Mouse (Mus musculus) c-Kit-positive CD71-positive TER-119-positive erythroid progenitor cells, embryonic 14.5 days (primary cell): ENCODE results near the gene Plpp3.
"Not testable (repeated sequence)": the region's sequence is repeated elsewhere in the genome, so short reads cannot be mapped to it uniquely, and the experiment has no call there.

Source experiments
- DNase-seq: peaks from one replicate; pipeline ENCODE4 v3.0.0-alpha.2; 2013; ENCODE audit warnings: low spot score

The Plpp3 gene

DNA sequence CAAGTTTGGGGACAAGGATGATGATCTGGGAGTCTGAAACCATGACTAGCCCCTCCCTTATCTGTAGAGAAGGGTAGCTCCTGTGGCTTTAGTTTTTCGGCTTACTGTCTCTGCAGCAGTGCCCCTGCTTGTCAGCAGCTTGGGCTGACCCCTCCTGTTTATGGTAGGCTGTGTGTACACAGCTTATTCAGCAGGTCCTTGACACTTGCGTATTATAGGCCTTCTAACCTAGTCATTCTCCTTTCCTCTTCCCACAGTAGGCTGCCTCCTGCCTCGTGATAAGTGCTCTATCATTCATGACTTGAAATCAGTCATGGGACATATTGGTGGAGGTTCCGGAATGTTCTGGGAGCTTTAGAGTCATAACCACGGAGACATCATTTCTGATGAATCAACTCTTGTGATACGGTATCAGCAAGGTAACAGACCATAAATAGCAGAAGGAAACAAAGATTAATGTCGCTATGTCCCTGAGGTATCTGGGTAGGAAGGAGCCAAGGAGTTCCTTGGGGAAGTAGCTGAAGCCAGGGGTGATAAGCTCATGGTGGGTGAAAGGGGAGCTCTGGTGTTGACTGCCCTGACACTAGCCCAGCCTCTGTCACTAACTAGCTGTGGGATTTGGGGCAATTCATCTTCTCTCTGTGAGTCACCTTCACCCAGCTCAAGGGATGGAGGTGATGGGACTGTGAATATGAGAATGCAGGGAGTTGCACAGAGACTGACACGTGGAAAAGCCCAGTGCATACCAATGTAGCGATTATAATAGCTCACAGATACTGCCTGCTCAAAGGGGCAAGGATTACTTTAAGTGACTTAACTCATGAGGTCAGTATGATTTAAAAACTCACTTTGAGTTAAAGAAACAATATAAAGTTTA, 104.0 kb downstream of the Plpp3 start:
- no peak for DNase-seq

DNA sequence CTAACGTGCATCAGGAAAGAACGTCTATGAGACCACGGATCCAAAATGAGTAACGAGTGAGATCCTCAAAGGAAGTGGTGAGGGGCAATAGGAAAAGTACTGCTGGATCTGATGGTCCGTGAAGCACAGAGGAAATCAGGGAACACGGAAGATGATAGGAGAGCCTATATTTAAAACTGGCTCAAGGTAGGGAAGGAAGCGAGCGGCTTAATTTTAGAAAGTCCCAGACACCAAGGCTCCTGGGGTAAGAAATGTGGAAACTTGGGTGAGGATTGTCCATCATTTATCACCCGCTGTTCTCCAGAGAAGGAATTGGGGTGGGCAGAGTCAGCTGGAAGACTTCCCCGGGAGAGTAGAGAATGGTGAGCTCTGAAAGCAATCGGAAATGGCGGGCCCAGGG, 105.2 kb downstream of the Plpp3 start:
- no peak for DNase-seq

GRCm38 (mm10) chr4:105263600-105263999, 106.5 kb downstream of the Plpp3 start:
- no peak for DNase-seq

GRCm38 (mm10) chr4:105265041-105265440, 107.9 kb downstream of the Plpp3 start:
- DNase-seq = no peak

DNA sequence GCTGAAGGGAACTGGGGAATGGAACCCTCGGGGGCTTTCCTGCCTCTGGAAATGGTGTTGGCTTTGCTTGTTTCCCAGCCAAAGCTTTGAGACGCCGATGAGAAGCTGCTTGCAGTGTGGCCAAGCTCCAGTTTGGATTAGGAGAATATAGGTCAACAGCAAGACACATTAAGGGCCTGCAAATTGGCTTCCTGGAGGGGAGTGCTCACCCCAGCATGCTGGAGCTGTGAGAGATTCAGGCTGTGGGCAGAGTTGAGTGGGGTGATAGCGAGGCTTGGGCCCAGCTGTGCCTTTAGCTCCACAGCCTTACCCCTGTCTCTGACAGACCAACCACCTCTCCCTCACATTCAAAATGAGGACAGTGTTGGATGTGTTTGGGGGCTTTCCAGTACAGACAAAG, 108.5 kb downstream of the Plpp3 start:
- no peak for DNase-seq

GRCm38 (mm10) chr4:105268202-105268730, 111.1 kb downstream of the Plpp3 start:
- no peak for DNase-seq

- DNase-seq = not testable (repeated sequence)
These were observed 112.3 kb downstream of the Plpp3 start for GRCm38 (mm10) chr4:105269398-105269797.

- no peak for DNase-seq
These were observed 114.0 kb downstream of the Plpp3 start for GRCm38 (mm10) chr4:105271166-105271565.

- no peak for DNase-seq
These were observed 115.9 kb downstream of the Plpp3 start for GRCm38 (mm10) chr4:105273034-105273433.

DNA sequence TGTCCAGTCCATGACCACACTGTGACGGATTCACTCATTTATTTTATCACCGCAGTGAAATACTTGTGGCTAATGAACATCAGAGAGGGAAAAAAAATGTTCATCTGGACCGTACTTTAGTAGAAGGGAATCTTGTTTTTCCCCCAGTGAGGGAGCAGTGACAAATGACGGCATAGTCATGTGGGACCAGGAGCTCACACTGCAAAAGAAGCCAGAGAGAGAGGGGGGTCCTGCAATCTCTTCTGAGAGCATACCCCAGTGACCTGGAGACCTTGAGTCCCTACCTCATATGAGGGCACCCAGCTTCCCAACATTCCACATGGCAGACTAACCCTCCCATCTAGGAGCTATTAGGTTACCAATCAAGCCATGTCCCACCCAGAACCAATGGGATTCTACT, 116.3 kb downstream of the Plpp3 start:
- no peak for DNase-seq

GRCm38 (mm10) chr4:105275616-105276015, 118.5 kb downstream of the Plpp3 start:
- DNase-seq = no peak

DNA sequence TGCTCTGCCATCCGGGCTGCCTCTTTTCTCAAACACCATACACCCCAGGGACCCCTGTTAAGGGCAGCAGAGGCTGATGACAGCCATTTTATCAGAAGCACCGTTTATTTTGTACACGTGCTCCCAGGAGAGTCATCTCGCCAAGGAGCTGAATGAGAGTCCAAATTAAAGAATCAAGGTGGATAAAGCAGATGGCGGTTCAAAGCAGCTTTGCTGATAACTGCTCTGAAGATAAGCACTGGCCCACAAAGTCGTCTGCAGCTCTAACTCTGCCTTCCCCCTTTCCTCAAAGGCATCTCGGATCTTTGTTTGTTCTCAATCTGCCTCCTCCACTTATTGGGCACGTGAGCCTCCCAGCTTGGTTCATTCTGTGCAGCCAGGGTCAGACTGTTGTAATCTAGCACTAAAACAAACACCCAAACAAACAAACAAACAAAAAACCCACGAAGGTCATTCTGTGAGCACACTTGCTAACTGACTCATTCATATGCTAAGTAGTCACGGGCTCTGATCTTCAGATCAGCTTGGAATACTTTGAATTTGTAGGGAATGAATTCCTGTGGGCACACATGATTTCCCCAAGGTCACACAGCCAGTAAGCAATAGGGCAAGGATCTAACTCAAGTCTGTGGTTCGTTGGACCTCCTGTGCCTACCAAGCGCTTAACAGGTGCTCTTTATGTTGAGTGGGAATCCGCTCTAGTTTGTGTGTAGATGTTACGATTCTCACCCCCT, 119.1 kb downstream of the Plpp3 start:
- DNase-seq = no peak

- DNase-seq = no peak
These were observed 121.0 kb downstream of the Plpp3 start for GRCm38 (mm10) chr4:105278161-105278560.

DNA sequence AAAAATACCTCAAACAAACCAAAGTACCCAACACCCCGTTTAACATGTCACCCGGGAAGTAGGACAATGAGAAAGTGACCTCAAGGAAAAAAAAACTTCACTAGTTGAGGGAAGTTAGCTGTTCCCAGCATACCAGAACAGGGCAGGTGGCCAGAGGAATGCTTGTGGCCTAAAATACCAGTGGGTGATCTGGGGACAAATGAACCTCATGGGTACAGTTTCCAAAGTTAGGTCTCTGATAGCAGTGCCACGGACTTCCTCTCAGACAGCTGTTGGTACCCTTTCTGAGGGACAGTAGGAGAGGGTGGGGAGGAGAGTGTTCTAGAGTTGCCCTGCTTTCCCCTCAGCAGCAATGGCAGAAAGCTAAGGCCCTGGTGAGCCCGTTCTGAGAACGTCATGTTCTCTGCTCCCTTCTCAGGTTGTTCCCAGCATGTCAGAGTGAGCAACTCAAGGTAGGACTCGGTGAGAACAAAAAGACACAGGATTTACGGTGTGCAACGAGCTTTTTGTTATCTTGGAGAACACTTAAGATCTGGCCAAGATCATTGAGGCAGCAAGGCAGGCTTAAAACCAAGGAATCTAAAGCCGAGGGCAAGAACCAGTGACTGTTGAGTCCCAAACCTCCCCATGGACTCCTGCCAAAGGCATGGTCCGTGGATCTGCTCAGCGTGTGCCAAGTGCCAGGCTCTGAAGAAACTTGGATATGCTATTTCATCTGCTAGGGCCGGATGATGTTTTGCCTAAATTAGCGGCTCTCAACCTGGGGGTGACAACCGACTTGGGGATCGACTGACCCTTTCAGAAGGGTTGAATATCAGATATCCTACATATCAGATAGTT, 121.6 kb downstream of the Plpp3 start:
- DNase-seq = no peak

DNA sequence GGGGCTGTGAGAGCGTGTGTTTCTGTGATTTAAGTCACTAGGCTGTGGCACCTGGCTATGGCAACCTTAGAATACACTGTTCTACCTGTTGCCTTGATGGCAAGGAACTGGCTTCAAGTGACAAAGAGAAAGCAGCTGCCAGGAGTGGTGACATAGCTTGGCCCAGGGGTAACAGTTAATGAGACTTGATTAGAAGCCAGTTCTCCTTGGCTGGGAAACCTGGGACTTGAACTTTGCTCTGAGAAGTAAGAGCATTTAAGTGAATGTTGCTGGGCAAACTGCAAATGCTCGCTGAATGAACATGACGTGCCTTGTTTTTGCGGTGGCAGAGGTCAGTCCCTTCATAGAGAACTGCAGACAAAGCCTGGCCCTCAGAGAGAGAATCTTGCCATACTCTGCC, 122.7 kb downstream of the Plpp3 start:
- no peak for DNase-seq

DNA sequence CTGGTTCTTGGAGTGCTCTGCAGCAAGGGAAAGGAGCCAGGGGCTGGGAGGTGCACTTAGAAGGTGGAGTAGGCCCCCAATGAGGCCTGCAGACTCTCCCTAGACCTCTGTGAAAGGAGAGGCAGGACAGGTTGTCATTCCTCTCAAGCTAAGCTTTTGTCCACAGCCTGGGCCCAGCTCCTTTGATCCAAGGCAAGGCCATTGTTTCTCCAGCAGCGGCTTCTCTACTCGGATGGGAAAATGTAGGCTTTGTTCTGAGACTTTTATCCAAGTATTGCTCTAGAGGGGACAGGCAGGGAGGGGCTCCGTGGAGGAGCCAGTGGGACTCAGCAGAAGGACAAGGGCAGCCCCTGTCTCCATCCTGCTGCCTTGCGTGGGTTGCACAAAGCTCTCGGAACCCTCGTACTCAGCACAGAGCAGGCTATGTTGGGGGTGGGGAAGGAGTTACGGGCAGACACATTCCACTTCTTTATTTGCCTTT, 124.6 kb downstream of the Plpp3 start:
- DNase-seq = no peak
